Mouse (Mus musculus) stomach, postnatal 0 days (tissue): ENCODE results near the gene Kcnd3. TPM values are rescaled to one million over a fixed set of nuclear protein-coding genes. Genes with fewer than 3 reads are reported as not detected.

Source experiments
- ATAC-seq: fragments of 200-750 bp; cut with Nextera tagmentation; 2 replicates; pipeline ENCODE4 v1.8.0; 2017; ENCODE audit not compliant: low FRiP score, low TSS enrichment
- DNase-seq: peaks from one replicate; pipeline ENCODE4 v3.0.0-alpha.2; 2016; ENCODE audit warnings: low spot score
- H3K27ac ChIP-seq: fragments of 300-500 bp; sonication (generic); replicated peaks from 2 replicates; pipeline ENCODE4 v1.5.1; 2014; ENCODE audit warnings: mild to moderate bottlenecking, control low read depth
- H3K27me3 ChIP-seq: fragments of 300-500 bp; sonication (generic); 2 replicates; pipeline ENCODE4 v1.6.1; 2014; ENCODE audit warnings: low read length; ENCODE audit not compliant: control insufficient read depth, insufficient read depth
- H3K36me3 ChIP-seq: fragments of 300-500 bp; sonication (generic); 2 replicates; pipeline ENCODE4 v1.6.1; 2014; ENCODE audit warnings: low read length, mixed read lengths; ENCODE audit not compliant: control insufficient read depth, insufficient read depth
- H3K4me1 ChIP-seq: fragments of 300-500 bp; sonication (generic); replicated peaks from 2 replicates; pipeline ENCODE4 v1.6.1; 2014; ENCODE audit warnings: antibody characterized with exemption; ENCODE audit not compliant: control insufficient read depth, insufficient read depth
- H3K4me2 ChIP-seq: fragments of 300-500 bp; sonication (generic); replicated peaks from 2 replicates; pipeline ENCODE4 v1.6.1; 2014; ENCODE audit warnings: low read depth, mild to moderate bottlenecking, control low read depth, moderate library complexity
- H3K4me3 ChIP-seq: fragments of 300-500 bp; sonication (generic); 2 replicates; pipeline ENCODE4 v1.5.1; 2014; ENCODE audit warnings: low read depth, low read length, control low read depth
- H3K9ac ChIP-seq: fragments of 300-500 bp; sonication (generic); 2 replicates; pipeline ENCODE4 v1.6.1; 2014; ENCODE audit warnings: mild to moderate bottlenecking, low read length, control low read depth, mixed read lengths
- H3K9me3 ChIP-seq: fragments of 300-500 bp; sonication (generic); 2 replicates; pipeline ENCODE4 v1.6.1; 2016; ENCODE audit warnings: low read length; ENCODE audit not compliant: control insufficient read depth
- CTCF ChIP-seq: IDR thresholded peaks from 2 replicates; pipeline ENCODE4 v1.5.1; 2016; ENCODE audit warnings: antibody characterized with exemption, low read depth, mild to moderate bottlenecking, moderate library complexity
- EP300 ChIP-seq: optimal IDR thresholded peaks from 2 replicates; pipeline ENCODE3; 2016; ENCODE audit warnings: antibody characterized with exemption
- WGBS: fragments of 180-500 bp; shearing (Covaris S2); extraction: QIAGEN DNeasy Blood & Tissue Kit; methylation state at CpG from one replicate; pipeline ENCODE4 v1.1.7; 2014; 5-methylcytosine and 5-hydroxymethylcytosine counted together
- polyA plus RNA-seq: library from polyadenylated mRNA; unstranded; fragments of >200 nt; fragmentation: Nextera tagmentation; extraction: Ambion mirVana; gene quantifications from 2 replicates; pipeline ENCODE4 v1.2.1, GENCODE M21; 2015

The Kcnd3 gene
- polyA plus RNA-seq, 1 experiment from 2014 or later = 2.4 TPM

DNA sequence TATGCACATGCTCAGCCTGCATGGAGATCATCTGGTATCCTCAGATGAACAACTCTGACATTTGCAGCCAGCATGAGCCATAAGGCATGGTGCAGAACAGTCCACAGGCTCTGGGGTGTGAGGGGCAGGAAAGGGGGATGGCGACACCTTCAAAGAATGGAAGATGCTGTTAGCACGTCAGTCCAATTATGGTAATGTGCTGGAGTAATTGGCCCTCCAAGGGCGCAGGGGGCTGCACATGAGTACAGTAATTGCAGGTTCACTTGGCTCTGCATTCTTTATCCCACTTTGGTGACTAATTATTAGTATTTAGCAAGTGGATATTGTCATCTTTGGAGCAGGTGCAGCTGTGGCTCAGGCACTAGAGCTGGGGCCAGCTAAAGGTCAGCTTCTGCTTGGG is 43.9 kb upstream of the Kcnd3 start:
- Histone ChIP-seq H3K4me2 (no peak overlapping the region), H3K9ac (no peak overlapping the region), H3K36me3 (no peaks in the 10 kb centered on the region), H3K9me3 (no peaks in the 10 kb centered on the region), H3K4me3 (no peak overlapping the region), H3K27ac (no peak overlapping the region), H3K27me3 (no peaks in the 10 kb centered on the region), H3K4me1 (no peaks in the 10 kb centered on the region)
- DNase-seq (no peak), ATAC-seq (no peak)
- WGBS = 81% methylated on average over 3 of the region's 3 CpGs
- TF ChIP-seq EP300 (no peak), CTCF (no peak)

- H3K36me3 ChIP-seq = no peaks in the 10 kb centered on the region
- no peak overlapping the region for H3K9ac ChIP-seq
- DNase-seq = no peak
- H3K9me3 ChIP-seq = no peaks in the 10 kb centered on the region
- H3K27ac ChIP-seq = no peak overlapping the region
- H3K4me3 ChIP-seq = no peak overlapping the region
- 91% methylated on average over 5 of the region's 5 CpGs for WGBS
- no peak overlapping the region for H3K4me2 ChIP-seq
- H3K4me1 ChIP-seq = no peaks in the 10 kb centered on the region
- no peak for ATAC-seq
- TF ChIP-seq CTCF (no peak), EP300 (no peak)
- H3K27me3 ChIP-seq = no peaks in the 10 kb centered on the region
Measured at GRCm38 (mm10) chr3:105410810-105411209, 41.3 kb upstream of the Kcnd3 start.

GRCm38 (mm10) chr3:105411776-105412175 is 40.4 kb upstream of the Kcnd3 start:
- H3K27ac ChIP-seq = no peak overlapping the region
- H3K4me2 ChIP-seq = no peak overlapping the region
- WGBS = 77% methylated on average over 4 of the region's 4 CpGs
- TF ChIP-seq EP300 (no peak), CTCF (no peak)
- H3K4me1 ChIP-seq = no peaks in the 10 kb centered on the region
- no peak for ATAC-seq
- no peaks in the 10 kb centered on the region for H3K27me3 ChIP-seq
- no peak overlapping the region for H3K9ac ChIP-seq
- no peaks in the 10 kb centered on the region for H3K9me3 ChIP-seq
- H3K4me3 ChIP-seq = no peak overlapping the region
- DNase-seq = no peak
- no peaks in the 10 kb centered on the region for H3K36me3 ChIP-seq

DNA sequence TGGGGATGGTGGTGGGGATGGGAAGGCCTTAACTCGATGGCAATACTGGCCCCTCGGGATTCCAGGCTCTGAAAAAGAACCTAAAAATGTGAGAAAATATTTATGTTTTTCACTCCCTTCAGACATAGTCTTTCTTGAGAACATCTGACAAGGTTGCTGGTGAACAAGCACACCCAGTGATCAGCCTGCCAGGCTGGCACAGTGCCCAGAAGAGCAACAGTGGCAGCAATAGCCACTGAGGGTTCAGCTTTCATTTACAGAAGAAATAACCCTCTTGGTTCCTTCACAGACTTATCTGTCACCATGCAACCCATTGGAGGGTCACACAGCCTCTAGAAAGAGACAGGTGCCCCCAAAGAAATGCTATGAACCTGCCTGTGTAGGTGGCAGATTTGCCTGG is 39.9 kb upstream of the Kcnd3 start:
- Histone ChIP-seq H3K4me3 (no peak overlapping the region), H3K4me1 (no peaks in the 10 kb centered on the region), H3K36me3 (no peaks in the 10 kb centered on the region), H3K27me3 (no peaks in the 10 kb centered on the region), H3K4me2 (no peak overlapping the region), H3K9ac (no peak overlapping the region), H3K9me3 (no peaks in the 10 kb centered on the region), H3K27ac (no peak overlapping the region)
- WGBS = 77% methylated on average over 2 of the region's 2 CpGs
- no peak for ATAC-seq
- no peak for DNase-seq
- TF ChIP-seq CTCF = no peak
- no peak for TF ChIP-seq EP300

- H3K36me3 ChIP-seq = no peaks in the 10 kb centered on the region
- no peak overlapping the region for H3K4me2 ChIP-seq
- ATAC-seq (no peak), DNase-seq (no peak)
- H3K9ac ChIP-seq = no peak overlapping the region
- no peak for TF ChIP-seq CTCF
- no peak overlapping the region for H3K27ac ChIP-seq
- H3K4me3 ChIP-seq = no peak overlapping the region
- no peaks in the 10 kb centered on the region for H3K27me3 ChIP-seq
- H3K4me1 ChIP-seq = no peaks in the 10 kb centered on the region
- no peaks in the 10 kb centered on the region for H3K9me3 ChIP-seq
Measured at GRCm38 (mm10) chr3:105412681-105413080, 39.4 kb upstream of the Kcnd3 start.

GRCm38 (mm10) chr3:105418441-105418840 is 33.7 kb upstream of the Kcnd3 start:
- Histone ChIP-seq H3K9me3 (no peaks in the 10 kb centered on the region), H3K4me2 (no peak overlapping the region), H3K4me1 (no peaks in the 10 kb centered on the region), H3K27ac (no peak overlapping the region), H3K9ac (no peak overlapping the region), H3K27me3 (no peaks in the 10 kb centered on the region), H3K4me3 (no peak overlapping the region), H3K36me3 (no peaks in the 10 kb centered on the region)
- ATAC-seq (no peak), DNase-seq (no peak)
- WGBS = 91% methylated on average over 1 of the region's 1 CpGs
- no peak for TF ChIP-seq EP300
- TF ChIP-seq CTCF = no peak
